Mouse (Mus musculus): ENCODE measurements around the gene Calca.
"Not testable (repeated sequence)": the region's sequence is repeated elsewhere in the genome, so short reads cannot be mapped to it uniquely, and the experiment has no call there.

The Calca gene

GRCm38 (mm10) chr7:114636102-114636501 is at the start of gene Calca:
Calca (minus strand) TSS chr7:114636357.
- in situ Hi-C loops (cut with MboI; ENCODE audit: low sequenced_read_pairs) = no loop called here

- in situ Hi-C loops (cut with MboI; ENCODE audit: low sequenced_read_pairs) = no loop called here
Observed at GRCm38 (mm10) chr7:114672697-114673096, 36.5 kb upstream of the Calca start.

DNA sequence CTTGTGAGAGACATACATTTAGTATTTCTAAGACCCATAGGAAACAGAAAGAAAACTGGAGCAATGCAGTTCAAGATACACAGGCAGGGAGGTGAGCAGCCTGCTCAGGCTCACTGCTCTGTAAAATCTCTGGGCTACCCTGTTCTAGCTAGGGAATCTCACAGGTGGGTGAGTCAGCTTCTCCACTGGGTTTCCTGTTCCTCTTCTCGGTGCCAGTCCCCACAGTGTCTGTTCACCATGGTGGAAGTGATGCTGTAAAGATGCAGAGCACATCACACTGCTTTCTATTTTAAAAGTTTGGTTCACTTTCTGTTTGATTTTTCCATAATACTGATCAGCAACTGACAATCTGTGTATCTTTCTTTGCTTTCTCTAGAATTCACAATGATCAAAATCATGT is 35.2 kb upstream of the Calca start:
- in situ Hi-C loops (cut with MboI; ENCODE audit: low sequenced_read_pairs) = no loop called here

- in situ Hi-C loops (cut with MboI; ENCODE audit: low sequenced_read_pairs) = no loop called here
Observed at GRCm38 (mm10) chr7:114649730-114650129, 13.6 kb upstream of the Calca start.

GRCm38 (mm10) chr7:114648791-114649190 is 12.6 kb upstream of the Calca start:
- in situ Hi-C loops (cut with MboI; ENCODE audit: low sequenced_read_pairs) = no loop called here

GRCm38 (mm10) chr7:114635569-114636101 is 522 bp downstream of the Calca start:
- in situ Hi-C loops (cut with MboI; ENCODE audit: low sequenced_read_pairs) = no loop called here

DNA sequence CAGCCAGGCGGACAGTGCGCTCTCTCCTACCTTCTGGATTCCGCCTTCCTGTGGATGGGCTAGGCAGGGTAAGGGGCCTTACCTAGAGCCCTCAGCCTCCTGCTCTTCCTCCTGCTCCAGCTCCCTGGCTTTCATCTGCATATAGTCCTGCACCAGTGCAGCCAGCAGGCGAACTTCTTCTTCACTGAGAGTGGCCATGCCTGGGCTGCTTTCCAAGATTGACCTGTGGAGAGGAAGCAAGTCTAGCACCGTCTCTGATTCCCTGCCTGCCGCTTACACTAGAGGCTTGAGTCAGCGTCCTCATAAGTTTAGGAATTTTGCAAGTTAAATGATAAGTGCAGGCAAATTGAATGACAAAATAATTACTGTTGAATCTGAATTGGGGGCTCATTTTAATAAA is 1.8 kb downstream of the Calca start:
- in situ Hi-C loops (cut with MboI; ENCODE audit: low sequenced_read_pairs) = no loop called here

- in situ Hi-C loops (cut with MboI; ENCODE audit: low sequenced_read_pairs) = no loop called here
Observed at GRCm38 (mm10) chr7:114625966-114626365, 10.2 kb downstream of the Calca start.

DNA sequence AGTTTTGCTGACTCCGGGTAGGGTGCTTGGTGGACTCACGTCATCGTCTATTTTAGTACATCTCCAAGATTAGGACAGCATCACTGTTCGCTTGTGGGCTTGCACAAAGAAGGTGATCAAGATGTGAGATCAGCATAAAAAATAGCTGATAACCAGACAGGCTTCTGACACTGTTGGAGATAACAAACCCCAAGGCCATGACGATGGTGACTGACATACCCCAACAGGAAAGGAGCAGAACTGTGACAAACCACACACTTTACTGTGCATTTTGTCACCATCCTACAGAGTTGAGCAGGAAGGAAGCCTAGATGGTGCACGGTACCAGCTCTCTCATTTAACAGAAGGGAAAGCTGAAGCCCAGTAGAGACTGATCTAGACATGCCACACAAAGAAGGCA is 19.4 kb downstream of the Calca start:
- in situ Hi-C loops (cut with MboI; ENCODE audit: low sequenced_read_pairs) = no loop called here

DNA sequence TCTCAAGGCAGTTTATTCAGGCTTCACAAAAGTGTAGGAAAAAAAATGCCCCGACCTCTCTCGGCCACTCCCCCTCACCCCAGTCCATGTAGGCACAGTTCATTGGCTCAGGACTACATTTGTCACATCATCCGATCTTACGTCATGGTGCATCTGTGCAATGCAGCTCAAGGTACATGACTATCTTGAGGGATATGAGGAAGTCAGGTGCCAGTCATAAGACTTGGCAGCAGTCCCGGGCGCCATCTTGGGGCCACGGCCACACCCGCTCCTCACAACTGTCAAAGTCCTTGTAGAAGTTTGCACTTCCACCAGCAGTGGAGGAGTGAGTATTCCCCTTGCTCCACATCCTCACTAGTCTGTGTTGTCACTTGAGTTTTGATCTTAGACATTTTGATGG is 41.8 kb downstream of the Calca start:
- in situ Hi-C loops (cut with MboI; ENCODE audit: low sequenced_read_pairs) = not testable (repeated sequence)

DNA sequence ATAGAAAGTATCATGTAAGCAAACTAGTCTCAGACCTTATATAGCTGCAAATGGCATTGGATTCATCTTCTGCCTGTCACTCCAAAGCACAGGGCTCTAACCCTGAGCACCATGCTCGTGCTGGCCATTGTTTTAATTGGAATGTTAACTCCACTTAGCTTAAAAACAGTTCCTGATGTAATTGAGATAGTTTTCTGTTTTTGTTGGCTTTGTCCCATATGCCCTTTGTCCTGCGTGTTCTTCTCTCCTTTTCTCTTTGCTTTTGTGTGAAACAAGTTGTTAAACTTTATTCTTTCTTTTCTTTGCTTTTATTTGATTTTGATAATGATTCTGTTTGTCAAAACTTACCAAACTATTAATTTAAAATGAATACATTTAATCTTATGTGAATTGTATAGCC is 53.7 kb downstream of the Calca start:
- in situ Hi-C loops (cut with MboI; ENCODE audit: low sequenced_read_pairs) = no loop called here
